Mouse (Mus musculus) adrenal gland, adult 18-20 months (tissue): Measurements from ENCODE around the gene 4930522H14Rik. TPM values are rescaled to one million over a fixed set of nuclear protein-coding genes. Genes with fewer than 3 reads are reported as not detected.

Source experiments
- DNase-seq, 2 experiments: peaks; one replicate each; pipeline ENCODE4 v3.0.0; 2021 to 2022; ENCODE audit warnings: low spot score in 2 of 2
- total RNA-seq, 2 experiments: library from RNA; stranded (reverse); gene quantifications; 1 replicate in 1 of 2; 2 replicates in 1 of 2; pipeline ENCODE4 v1.2.3; 2021

4930522H14Rik gene
- total RNA-seq, 2 experiments from 2014 or later = not detected

DNA sequence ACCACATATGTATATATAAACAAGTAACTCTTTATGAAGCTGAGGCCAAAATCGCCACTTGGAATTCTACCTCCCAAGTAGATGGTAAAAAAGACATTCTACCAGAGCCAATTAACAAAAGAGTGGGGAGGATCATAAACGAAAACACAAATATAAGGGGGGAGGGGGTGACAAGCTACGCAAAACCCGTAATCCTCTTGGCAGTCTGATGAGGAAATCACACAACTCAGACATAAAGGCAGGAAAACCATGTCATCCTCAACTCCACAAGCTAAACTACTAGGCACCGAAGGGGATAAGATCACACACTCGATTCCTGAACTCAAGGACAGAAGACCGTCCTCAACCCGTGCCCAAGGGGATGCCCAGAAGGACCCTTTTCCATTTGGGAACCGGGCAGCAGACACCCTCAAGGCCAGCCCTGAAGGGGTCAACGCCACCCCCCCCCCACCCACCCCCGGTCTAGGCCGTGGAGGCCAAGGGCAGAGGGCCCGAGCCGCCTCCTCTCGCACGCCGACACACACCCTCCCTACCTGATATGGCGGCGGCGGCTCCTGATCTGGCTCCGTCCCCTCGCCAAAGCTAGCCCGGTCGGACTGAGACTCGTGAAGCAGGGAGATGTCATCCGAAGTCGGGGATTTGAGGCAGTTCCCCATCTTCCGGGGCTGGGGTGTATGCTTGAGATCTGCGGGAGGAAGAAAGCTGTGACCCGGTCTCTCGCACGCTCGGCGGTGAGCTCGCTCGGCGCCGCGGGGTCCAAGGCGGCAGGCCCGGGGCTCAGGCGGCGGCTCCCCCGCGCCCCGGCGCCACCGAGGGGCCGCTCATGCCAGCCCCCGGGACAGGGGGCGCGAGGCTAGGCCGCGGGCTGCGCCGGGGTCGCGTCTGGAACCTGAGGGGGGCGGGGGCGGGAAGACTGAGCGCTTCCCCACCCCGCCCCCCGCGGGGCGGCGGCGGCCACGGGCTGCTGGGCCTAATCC is 55.2 kb downstream of the 4930522H14Rik start:
- peak; percentile 52 to 65 for DNase-seq

DNA sequence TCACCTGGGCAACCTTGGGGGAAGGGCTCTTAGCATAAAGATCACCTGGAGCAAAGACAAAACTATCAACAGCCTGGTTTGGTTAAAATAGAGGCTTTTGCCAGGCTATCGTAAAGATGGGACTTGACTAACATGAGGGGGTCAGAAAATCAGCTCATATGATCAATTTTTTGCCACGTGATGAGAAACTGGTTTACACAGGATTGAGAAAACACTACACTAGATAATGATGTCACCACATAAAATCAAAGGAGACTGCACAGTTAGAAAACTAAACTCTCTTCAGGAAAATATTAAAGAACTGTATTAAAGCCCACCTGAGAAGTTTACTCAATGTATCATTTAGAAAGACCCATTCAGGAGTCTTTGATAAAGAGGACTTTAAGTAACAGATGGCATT is 56.0 kb downstream of the 4930522H14Rik start:
- no peak for DNase-seq

DNA sequence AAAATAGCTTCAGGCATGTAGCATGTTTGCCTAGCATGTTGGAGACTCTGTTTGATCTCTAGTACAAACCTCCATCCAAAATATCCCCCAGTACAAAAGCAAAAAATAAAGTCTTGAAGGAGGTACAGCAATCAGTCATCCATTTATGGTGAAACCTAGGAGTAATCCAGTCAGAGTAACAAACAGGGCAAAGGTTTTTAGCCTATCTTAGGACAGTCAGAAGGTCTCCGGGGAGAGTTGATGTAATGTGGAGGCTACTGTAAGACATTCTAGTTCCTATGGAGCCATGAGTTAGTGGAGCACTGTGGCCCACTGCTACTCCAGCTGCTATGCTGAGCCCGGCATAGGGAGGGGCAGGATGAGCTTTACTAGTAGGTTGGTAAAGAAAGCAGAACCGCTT is 58.5 kb downstream of the 4930522H14Rik start:
- no peak for DNase-seq

DNA sequence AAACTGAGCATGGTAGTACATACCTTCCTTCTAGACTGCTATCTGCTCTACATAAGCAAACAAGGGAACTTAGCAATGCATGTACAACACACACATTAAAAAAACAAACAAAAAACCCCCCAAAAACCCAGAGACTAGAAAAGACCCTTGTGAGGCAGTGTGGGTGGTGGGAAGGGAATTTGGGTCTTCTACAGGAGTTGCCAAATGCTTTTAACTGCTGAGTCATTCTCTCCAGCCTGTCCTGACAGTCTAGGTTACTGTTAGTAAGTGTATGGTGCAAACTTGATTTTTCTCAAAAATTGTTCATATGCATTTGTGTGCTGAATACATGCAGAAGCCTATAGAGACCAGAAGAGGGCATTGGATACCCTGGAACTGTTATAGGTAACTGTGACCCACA is 59.5 kb downstream of the 4930522H14Rik start:
- no peak for DNase-seq

DNA sequence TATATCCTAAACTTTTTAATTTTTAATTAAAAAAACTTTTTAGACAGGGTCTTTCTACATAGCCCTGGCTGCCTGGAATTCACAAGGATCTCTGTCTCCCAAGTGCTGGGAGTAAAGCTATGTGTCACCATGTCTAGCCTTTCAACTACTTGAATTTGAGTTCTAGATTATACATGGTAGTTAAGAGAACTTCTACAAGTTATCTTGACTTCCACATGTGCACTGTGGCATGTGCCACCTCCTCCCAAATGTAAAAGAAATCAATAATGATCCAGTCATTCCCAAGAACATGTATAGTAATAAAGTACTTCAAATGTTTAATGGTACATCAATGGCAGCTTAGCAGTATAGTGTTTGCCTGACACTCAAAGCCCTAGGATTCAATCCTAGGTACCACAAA is 63.4 kb downstream of the 4930522H14Rik start:
- DNase-seq = no peak

DNA sequence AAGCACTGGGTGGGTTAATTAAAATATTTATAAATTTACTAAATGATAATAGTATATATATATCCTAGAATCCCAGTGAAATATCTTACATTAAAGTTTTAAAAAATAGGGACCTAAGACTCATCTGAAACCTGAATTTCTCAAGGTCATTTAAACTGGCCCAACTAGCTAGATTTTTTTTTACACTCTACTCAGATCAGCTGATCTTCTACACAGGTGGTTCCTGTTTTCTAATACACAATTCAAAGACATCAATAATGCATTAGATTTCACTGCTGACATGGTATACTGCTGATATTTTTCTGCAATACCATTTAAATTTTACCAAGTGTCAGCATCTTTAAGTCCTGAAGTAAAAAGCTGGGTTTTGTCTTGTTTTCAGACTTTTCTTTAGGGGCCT is 67.2 kb downstream of the 4930522H14Rik start:
- DNase-seq = no peak

DNA sequence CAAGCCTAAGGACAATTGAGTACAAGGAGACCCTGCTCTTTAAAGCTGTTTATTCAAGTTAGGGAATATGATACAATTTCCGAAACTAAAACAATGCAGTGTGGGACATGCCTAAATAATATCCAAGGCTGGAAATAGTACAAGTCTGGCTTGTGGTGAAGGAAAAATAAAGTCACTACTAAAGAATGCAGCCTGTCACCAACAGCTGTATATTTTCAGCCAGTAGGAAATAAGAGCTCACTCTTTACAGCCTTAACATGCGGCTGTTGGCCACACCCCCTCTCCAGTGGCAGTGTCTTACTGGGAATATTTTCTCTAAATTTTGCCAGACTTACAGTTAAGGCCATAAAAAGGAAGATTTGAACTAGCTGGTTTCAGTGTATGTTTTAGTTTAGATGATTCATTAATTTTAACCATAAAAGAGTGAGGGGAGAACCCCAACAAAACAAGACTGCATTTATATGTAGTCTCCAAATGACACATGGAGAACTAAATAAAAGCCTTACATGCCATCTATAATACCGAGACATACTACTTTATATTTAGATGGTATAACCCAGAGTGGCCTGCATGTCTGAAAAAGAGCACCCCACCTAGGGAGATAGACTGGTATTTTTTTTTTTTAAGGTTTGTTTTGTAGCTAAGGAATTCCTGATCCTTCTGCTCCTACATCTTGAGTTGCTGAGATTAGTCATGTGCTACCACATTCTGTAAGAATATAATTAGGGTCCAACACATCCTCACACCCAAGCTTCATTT is 70.5 kb downstream of the 4930522H14Rik start:
- no peak for DNase-seq

DNA sequence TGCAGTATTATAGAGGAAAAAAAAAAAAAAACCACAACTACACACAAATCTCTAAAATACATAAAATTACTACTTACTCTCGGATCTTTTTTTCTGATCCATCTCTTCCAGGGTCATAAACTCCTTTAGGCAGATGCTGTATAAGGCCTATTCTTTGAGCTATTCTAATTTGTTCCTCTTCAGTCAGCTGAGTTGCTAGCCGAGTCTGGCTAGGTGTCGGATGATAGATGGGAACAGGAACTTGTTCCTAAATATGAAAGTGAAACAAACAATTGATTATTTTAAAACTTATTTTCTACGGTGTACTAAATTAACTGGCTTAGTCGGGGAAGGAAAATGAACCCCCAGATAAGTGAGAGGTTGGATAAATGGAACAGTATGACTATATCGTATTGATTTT is 74.3 kb downstream of the 4930522H14Rik start:
- DNase-seq = no peak

Other genes starting within 250 kb of the 4930522H14Rik start
- gene Ttc39a, start 124.7 kb downstream of the 4930522H14Rik start, total RNA-seq = 1 to 10 TPM; 3.8 to 6.3 TPM
- 100 to 1,000 TPM; 187 to 242 TPM for gene Rnf11, start 46.6 kb downstream of the 4930522H14Rik start, total RNA-seq
- 10 to 100 TPM; 55.6 TPM for gene Cdkn2c, start 135.9 kb upstream of the 4930522H14Rik start, total RNA-seq
- gene Faf1, start 145.3 kb upstream of the 4930522H14Rik start, total RNA-seq = 10 to 100 TPM; 27.1 to 27.4 TPM